20 mouse cellular contexts compared by ENCODE assay signal in genomic region chr15:5296949-5297348, GRCm38 (mm10). TPM values are rescaled to one million over a fixed set of nuclear protein-coding genes. Genes with fewer than 3 reads are reported as not detected.
DNase-seq lines count a peak whose midpoint lies in the region; ATAC-seq and TF ChIP-seq lines count a peak whose summit lies in the region.
"Had no signal": no experiment of that assay in that cellular context is flagged by ENCODE, and none has a peak within 500 bp of the region (broad histone marks: within the 10 kb centered on the region; RNA-seq: fewer than 3 reads in every experiment).

No protein-coding gene starts in this region.

- no peaks in the 10 kb centered on the region for H3K36me3 ChIP-seq in forebrain, postnatal 0 days (ENCODE audit: insufficient read depth)
- H3K36me3 ChIP-seq in intestine, postnatal 0 days (ENCODE audit: control insufficient read depth, insufficient read depth): no peaks in the 10 kb centered on the region
- H3K36me3 ChIP-seq: embryonic facial prominence, embryonic 10.5 days; embryonic facial prominence, embryonic 12.5 days; forebrain, embryonic 15.5 days; G1E had no signal

- intact Hi-C loops in left cerebral cortex, adult 2 months (cut with DNase I): no loop called here

- peak; percentile 74 for ATAC-seq in megakaryocyte, adult 5-6 weeks (ENCODE audit: poor library complexity, severe bottlenecking)
- peak; percentile 64; the same call in 1 of the 2 replicates for ATAC-seq in neutrophil, adult 5-6 weeks (ENCODE audit: extremely low read depth, insufficient number of reproducible peaks, low FRiP score, poor library complexity, severe bottlenecking)
- ATAC-seq in forebrain, postnatal 0 days: no peak
- ATAC-seq in intestine, postnatal 0 days: no peak
- ATAC-seq: forebrain, embryonic 13.5 days; forebrain, embryonic 15.5 days had no signal

- H3K27me3 ChIP-seq in forebrain, postnatal 0 days (ENCODE audit: insufficient read depth, low read length): no peaks in the 10 kb centered on the region
- no peaks in the 10 kb centered on the region for H3K27me3 ChIP-seq in intestine, postnatal 0 days (replicated peaks; ENCODE audit: control insufficient read depth, insufficient read depth, low read length)
- H3K27me3 ChIP-seq: CH12.LX; embryonic facial prominence, embryonic 12.5 days; forebrain, embryonic 13.5 days; forebrain, embryonic 15.5 days had no signal

- DNase-seq in A20 (ENCODE audit: low read depth, low spot score): peak; percentile 13
- DNase-seq in forebrain, postnatal 0 days: no peak
- no peak for DNase-seq in left cerebral cortex, adult 2 months (ENCODE audit: extremely low spot score in 1 of 2, low spot score in 2 of 2)
- DNase-seq: adrenal gland, adult 2 months; adrenal gland, postnatal 10 days; adrenal gland, postnatal 25 days; cerebellum, adult 11 months; cerebellum, adult 18-20 months; cerebellum, adult 8-10 months; cerebellum, postnatal 10 days; cerebellum, postnatal 25 days had no signal

- H3K27ac ChIP-seq in forebrain, postnatal 0 days (ENCODE audit: low read depth, low read length): no peak overlapping the region
- no peak overlapping the region for H3K27ac ChIP-seq in left cerebral cortex, adult 2 months
- H3K27ac ChIP-seq in intestine, postnatal 0 days (ENCODE audit: low read depth, low read length): no peak overlapping the region
- H3K27ac ChIP-seq: embryonic facial prominence, embryonic 10.5 days; embryonic facial prominence, embryonic 12.5 days; forebrain, embryonic 13.5 days; forebrain, embryonic 15.5 days had no signal

- WGBS in forebrain, postnatal 0 days: 89% methylated on average over 2 of the region's 2 CpGs
- 83% methylated on average over 2 of the region's 2 CpGs for WGBS in intestine, postnatal 0 days

- H3K9ac ChIP-seq in forebrain, postnatal 0 days: no peak overlapping the region
- no peak overlapping the region for H3K9ac ChIP-seq in intestine, postnatal 0 days (ENCODE audit: low read depth, low read length)
- H3K9ac ChIP-seq: embryonic facial prominence, embryonic 12.5 days; forebrain, embryonic 13.5 days; forebrain, embryonic 15.5 days had no signal

- H3K4me2 ChIP-seq in forebrain, postnatal 0 days (ENCODE audit: low read depth): no peak overlapping the region
- H3K4me2 ChIP-seq in intestine, postnatal 0 days (replicated peaks; ENCODE audit: low read depth): no peak overlapping the region
- H3K4me2 ChIP-seq: embryonic facial prominence, embryonic 12.5 days; forebrain, embryonic 13.5 days; forebrain, embryonic 15.5 days had no signal

- H3K4me3 ChIP-seq in forebrain, postnatal 0 days (ENCODE audit: low read depth, low read length): no peak overlapping the region
- no peak overlapping the region for H3K4me3 ChIP-seq in left cerebral cortex, adult 2 months
- H3K4me3 ChIP-seq in intestine, postnatal 0 days (ENCODE audit: low read depth, low read length): no peak overlapping the region
- H3K4me3 ChIP-seq: embryonic facial prominence, embryonic 10.5 days; embryonic facial prominence, embryonic 12.5 days; forebrain, embryonic 13.5 days; forebrain, embryonic 15.5 days had no signal

- no peaks in the 10 kb centered on the region for H3K4me1 ChIP-seq in forebrain, postnatal 0 days (ENCODE audit: insufficient read depth)
- H3K4me1 ChIP-seq in intestine, postnatal 0 days (replicated peaks; ENCODE audit: control insufficient read depth, insufficient read depth, low read length): no peaks in the 10 kb centered on the region
- H3K4me1 ChIP-seq: embryonic facial prominence, embryonic 10.5 days; embryonic facial prominence, embryonic 12.5 days; forebrain, embryonic 13.5 days; forebrain, embryonic 15.5 days had no signal

- H3K9me3 ChIP-seq in forebrain, postnatal 0 days (ENCODE audit: low read length): no peaks in the 10 kb centered on the region
- H3K9me3 ChIP-seq in intestine, postnatal 0 days (ENCODE audit: control insufficient read depth): no peaks in the 10 kb centered on the region
- H3K9me3 ChIP-seq: embryonic facial prominence, embryonic 10.5 days; embryonic facial prominence, embryonic 12.5 days; forebrain, embryonic 13.5 days; forebrain, embryonic 15.5 days; G1E had no signal

- no peak for TF ChIP-seq CTCF in forebrain, postnatal 0 days (IDR thresholded peaks at IDR 0.05; ENCODE audit: low read depth)
- TF ChIP-seq CTCF in left cerebral cortex, adult 2 months (IDR thresholded peaks at IDR 0.05): no peak
- no peak for TF ChIP-seq CTCF in intestine, postnatal 0 days (IDR thresholded peaks at IDR 0.05; ENCODE audit: low read depth)

RNA-seq across cellular contexts. Expression of gene Ptger4, which starts 53.0 kb away (rescaled TPM):
- 30.5 and 33.2 TPM in 2 replicates for total RNA-seq in megakaryocyte, adult 5-6 weeks (2015)
- 20.6 and 21.2 TPM in 2 replicates for total RNA-seq in megakaryocyte, adult 5-6 weeks (2017)
- 8.6 and 9.0 TPM in 2 replicates for total RNA-seq in neutrophil, adult 5-6 weeks (2017)
- total RNA-seq in forebrain, postnatal 0 days (2014; rRNA removed): 1.5 and 2.7 TPM in 2 replicates
- 0.65 and 1.3 TPM in 2 replicates for polyA plus RNA-seq in forebrain, postnatal 0 days (2015; fragmentation: Nextera tagmentation; extraction: Ambion mirVana)
- 1 to 10 TPM; 1.1 to 1.2 TPM for total RNA-seq in left cerebral cortex, adult 2 months (2021)
- 14.5 and 15.1 TPM in 2 replicates for polyA plus RNA-seq in intestine, postnatal 0 days (2015; fragmentation: Nextera tagmentation; extraction: Ambion mirVana)

Comparison
In these comparisons a context has a peak if more than half of its experiments do, and no peak if none do; other contexts are left out.
1. ATAC-seq: peak in megakaryocyte, adult 5-6 weeks (single experiment) and neutrophil, adult 5-6 weeks (single experiment); none in forebrain, postnatal 0 days (single experiment) and intestine, postnatal 0 days (single experiment).